Mouse (Mus musculus) olfactory bulb, adult 2 months (tissue): Measurements from ENCODE around the gene Spon1.

Source experiments
- CTCF ChIP-seq: fragments of 200-500 bp; IDR thresholded peaks from 2 replicates; pipeline ENCODE4 v1.5.1; 2012; ENCODE audit warnings: low read depth, mild to moderate bottlenecking, low read length, moderate library complexity; ENCODE audit not compliant: insufficient read depth
- POLR2A ChIP-seq: fragments of 200-500 bp; IDR thresholded peaks from 2 replicates; pipeline ENCODE4 v1.6.1; 2012; ENCODE audit warnings: mild to moderate bottlenecking, low read depth, low read length, moderate library complexity; ENCODE audit not compliant: insufficient read depth

DNA sequence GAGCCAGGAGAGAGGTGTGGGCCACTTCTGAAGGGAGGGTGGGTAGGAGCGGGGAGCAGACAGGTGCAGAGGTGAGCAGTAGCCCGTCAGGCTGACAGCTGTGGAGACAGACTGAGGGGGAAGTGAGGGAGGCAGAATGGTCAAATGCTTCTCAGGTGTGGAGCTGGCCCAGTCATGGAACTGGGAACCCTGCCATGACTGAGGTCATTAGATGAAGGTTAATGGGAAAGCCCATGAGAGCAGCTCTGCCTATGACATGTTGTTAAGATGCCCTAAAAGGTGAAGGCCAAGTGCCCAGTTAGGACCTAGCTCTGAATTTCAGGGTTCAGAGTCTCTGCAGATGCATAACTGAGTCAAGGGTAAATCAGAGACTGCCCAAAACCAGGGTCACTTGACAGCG is 253.1 kb downstream of the Spon1 start:
- TF ChIP-seq CTCF (no peak), POLR2A (no peak)
